Mouse (Mus musculus) hindbrain, embryonic 10.5 days (tissue): ENCODE data around the gene Foxl2. TPM values are rescaled to one million over a fixed set of nuclear protein-coding genes. Genes with fewer than 3 reads are reported as not detected.

ENCODE experiments used
- DNase-seq: peaks from one replicate; pipeline ENCODE4 v3.0.0-alpha.2; 2017; ENCODE audit warnings: low spot score
- H3K27ac ChIP-seq: fragments of 300-500 bp; sonication (generic); 2 replicates; pipeline ENCODE4 v1.5.1; 2016; ENCODE audit warnings: mild to moderate bottlenecking, moderate library complexity
- H3K27me3 ChIP-seq: fragments of 300-500 bp; sonication (generic); 2 replicates; pipeline ENCODE4 v1.6.1; 2016; ENCODE audit warnings: mild to moderate bottlenecking; ENCODE audit not compliant: poor library complexity, insufficient read depth, severe bottlenecking
- H3K36me3 ChIP-seq: fragments of 300-500 bp; sonication (generic); 2 replicates; pipeline ENCODE4 v1.6.1; 2016; ENCODE audit warnings: mild to moderate bottlenecking, moderate library complexity
- H3K4me1 ChIP-seq: fragments of 300-500 bp; sonication (generic); replicated peaks from 2 replicates; pipeline ENCODE4 v1.6.1; 2016; ENCODE audit warnings: mild to moderate bottlenecking
- H3K4me3 ChIP-seq: fragments of 300-500 bp; sonication (generic); 2 replicates; pipeline ENCODE4 v1.5.1; 2016; ENCODE audit warnings: mild to moderate bottlenecking, moderate library complexity
- H3K9me3 ChIP-seq: fragments of 300-500 bp; sonication (generic); 2 replicates; pipeline ENCODE4 v1.6.1; 2016; ENCODE audit warnings: mild to moderate bottlenecking, moderate library complexity
- WGBS: fragments of 180-500 bp; shearing (Covaris S2); methylation state at CpG from one replicate; pipeline ENCODE4 v1.1.7; 2016; 5-methylcytosine and 5-hydroxymethylcytosine counted together
- polyA plus RNA-seq: library from polyadenylated mRNA; unstranded; fragments of >200 nt; fragmentation: Nextera tagmentation; extraction: Ambion mirVana; gene quantifications from 2 replicates; pipeline ENCODE4 v1.2.1, GENCODE M21; 2016

Gene Foxl2
- polyA plus RNA-seq, result 2.4 and 3.1 TPM in 2 replicates

- no peaks in the 10 kb centered on the region for H3K36me3 ChIP-seq
- H3K27ac ChIP-seq, result peak within 1 kb of the TSS; percentile 81
- under 1% methylated on average over 58 of the region's 58 CpGs for WGBS
- H3K9me3 ChIP-seq, result no peaks in the 10 kb centered on the region
- peak within 1 kb of the TSS; percentile 57 for H3K4me3 ChIP-seq
- peaks cover 100% of the 10 kb centered on the region for H3K27me3 ChIP-seq
- peaks cover 47% of the 10 kb centered on the region for H3K4me1 ChIP-seq
- peak; percentile 74 for DNase-seq
These were observed at the start of gene Foxl2 for GRCm38 (mm10) chr9:98955103-98955715. TSS of gene Foxl2 (plus strand) at chr9:98955288.

DNA sequence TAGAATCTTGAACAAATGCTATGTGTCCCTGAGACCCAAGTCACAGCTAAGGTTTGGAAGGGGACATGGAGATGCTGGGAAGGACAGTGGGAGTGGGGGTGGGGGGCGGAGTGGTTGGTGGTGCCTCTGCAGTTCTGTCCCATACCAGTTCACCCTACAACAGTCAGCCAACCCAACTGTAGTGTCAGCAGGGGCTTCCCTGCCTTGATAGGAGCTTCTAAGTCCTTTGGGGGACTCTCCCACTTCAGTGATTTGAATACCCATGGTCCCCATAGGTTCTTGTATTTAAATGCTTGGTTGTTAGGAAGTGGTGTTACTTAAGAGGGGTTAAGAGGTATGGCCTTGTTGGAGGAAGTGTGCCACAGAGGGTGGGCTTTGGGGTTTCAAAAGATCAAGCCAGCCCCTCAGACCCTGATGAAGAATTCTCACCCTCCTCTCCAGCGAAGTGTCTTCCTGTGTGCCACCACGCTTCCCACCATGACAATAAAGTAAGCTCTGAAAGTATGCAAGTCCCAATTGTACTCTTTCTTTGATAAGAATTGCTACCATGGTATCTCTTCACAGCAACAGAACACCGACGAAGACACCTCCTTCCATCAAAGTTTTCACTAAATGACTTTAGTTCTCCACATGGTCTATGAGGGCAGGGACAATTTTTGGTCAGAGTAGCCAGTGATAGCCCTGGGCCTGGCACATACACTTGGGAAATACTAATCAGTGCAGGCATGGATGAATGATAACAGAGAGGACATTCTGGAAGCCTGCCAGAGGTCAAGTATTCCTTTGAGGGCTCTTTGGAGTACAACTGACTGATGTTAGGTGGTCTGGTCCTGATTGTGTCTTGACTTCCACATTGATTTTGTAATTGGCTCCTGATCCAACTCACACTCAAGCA lies 34.2 kb upstream of the Foxl2 start:
- Histone ChIP-seq H3K27ac (no peak overlapping the region), H3K9me3 (no peaks in the 10 kb centered on the region), H3K4me3 (no peak overlapping the region), H3K36me3 (no peaks in the 10 kb centered on the region), H3K27me3 (no peaks in the 10 kb centered on the region), H3K4me1 (peaks cover 10% of the 10 kb centered on the region; the same call in 1 of the 2 replicates)
- DNase-seq, result no peak
- 91% methylated on average over 5 of the region's 5 CpGs for WGBS

DNA sequence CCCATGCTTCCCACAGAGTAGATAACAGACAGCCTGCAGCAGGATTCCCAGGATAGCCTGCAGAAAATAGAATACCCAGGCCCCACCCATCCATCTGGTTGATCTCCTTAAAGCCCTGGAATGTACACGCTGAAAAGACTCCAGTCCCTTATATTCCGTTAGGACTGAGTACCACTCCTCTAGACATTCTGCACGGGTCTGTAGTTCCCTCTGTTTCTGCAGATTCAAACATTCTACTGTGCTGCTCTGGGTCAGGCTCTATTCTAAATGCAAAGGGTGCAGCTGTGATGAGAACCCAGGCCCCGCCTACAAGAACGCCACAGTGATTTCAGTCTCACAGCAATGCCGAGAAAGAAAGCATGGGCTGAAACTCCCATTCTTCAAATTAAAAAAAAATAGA lies 32.0 kb upstream of the Foxl2 start:
- H3K27ac ChIP-seq, result no peak overlapping the region
- 44% methylated on average over 6 of the region's 6 CpGs for WGBS
- no peaks in the 10 kb centered on the region for H3K36me3 ChIP-seq
- H3K27me3 ChIP-seq, result no peaks in the 10 kb centered on the region
- no peak for DNase-seq
- H3K4me1 ChIP-seq, result peaks cover 10% of the 10 kb centered on the region; the same call in 1 of the 2 replicates
- no peak overlapping the region for H3K4me3 ChIP-seq
- no peaks in the 10 kb centered on the region for H3K9me3 ChIP-seq

DNA sequence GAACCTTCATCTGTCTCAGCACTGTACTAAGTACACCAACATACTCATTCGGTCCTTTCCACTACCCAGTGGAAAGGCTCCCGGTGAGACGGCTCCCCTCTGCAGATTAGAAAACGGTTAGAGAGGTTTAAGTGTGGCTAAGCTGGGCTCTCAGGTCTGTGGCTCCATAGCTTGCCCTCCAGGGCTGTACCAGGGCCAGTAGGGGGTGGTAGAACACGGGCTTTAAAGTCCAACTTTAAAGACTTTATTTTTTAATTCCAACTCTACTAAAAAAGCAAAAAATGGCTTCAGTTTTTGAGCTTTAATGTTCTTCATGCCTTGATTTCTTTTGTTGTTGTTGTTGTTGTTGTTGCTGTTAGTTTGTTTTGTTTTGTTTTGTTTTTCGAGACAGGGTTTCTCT lies 30.9 kb upstream of the Foxl2 start:
- H3K27me3 ChIP-seq, result no peaks in the 10 kb centered on the region
- peaks cover 10% of the 10 kb centered on the region; the same call in 1 of the 2 replicates for H3K4me1 ChIP-seq
- no peak overlapping the region for H3K4me3 ChIP-seq
- H3K9me3 ChIP-seq, result no peaks in the 10 kb centered on the region
- H3K36me3 ChIP-seq, result no peaks in the 10 kb centered on the region
- H3K27ac ChIP-seq, result no peak overlapping the region
- DNase-seq, result no peak
- 69% methylated on average over 6 of the region's 6 CpGs for WGBS

DNA sequence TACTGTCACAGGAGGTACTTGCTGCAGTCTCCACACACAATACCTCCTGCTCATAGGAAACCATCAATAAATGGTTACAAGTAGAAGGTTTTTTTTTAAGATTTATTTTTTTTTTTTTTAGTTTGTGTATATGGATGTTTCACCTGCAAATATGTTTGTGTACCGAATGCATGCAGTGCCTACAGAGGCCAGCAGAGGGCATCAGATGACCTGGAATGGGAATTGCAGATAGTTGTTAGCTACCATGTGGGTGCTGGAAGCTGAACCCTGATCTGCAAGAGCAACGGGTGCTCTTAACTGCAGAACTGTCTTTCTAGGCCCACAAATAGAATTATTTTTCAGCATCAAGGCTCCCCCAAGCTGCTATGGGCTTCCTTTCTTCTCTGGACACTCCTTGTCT lies 25.6 kb upstream of the Foxl2 start:
- Histone ChIP-seq H3K4me3 (no peak overlapping the region), H3K36me3 (no peaks in the 10 kb centered on the region), H3K9me3 (peaks cover 7% of the 10 kb centered on the region; the same call in 1 of the 2 replicates), H3K27me3 (peaks cover 9% of the 10 kb centered on the region; the same call in 1 of the 2 replicates), H3K4me1 (peaks cover 15% of the 10 kb centered on the region; the same call in 1 of the 2 replicates), H3K27ac (no peak overlapping the region)
- WGBS, result 84% methylated on average over 2 of the region's 2 CpGs
- DNase-seq, result no peak

DNA sequence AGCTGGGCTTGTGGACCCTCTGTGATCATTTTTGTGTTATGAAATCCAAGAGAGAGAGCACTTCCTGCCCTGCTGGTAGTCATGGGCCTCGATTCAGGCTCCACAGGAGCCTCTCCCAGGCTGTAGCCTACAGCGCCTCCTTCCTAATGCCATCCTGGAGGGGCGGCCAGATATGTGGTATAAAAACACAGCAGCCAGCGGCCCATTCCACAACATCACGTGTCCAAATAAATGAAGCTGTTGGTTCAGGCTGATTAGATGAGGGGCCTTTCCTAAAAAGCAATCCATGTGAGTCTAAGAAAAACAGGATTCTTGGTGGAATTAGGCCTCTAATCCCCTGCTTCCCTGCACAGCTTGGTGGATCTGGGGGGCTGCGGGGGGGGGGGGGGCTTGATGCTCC lies 22.2 kb upstream of the Foxl2 start:
- DNase-seq, result no peak
- peaks cover 7% of the 10 kb centered on the region; the same call in 1 of the 2 replicates for H3K9me3 ChIP-seq
- H3K4me1 ChIP-seq, result peaks cover 25% of the 10 kb centered on the region
- 30% methylated on average over 6 of the region's 6 CpGs for WGBS
- no peaks in the 10 kb centered on the region for H3K36me3 ChIP-seq
- no peak overlapping the region for H3K4me3 ChIP-seq
- H3K27ac ChIP-seq, result no peak overlapping the region
- peaks cover 27% of the 10 kb centered on the region for H3K27me3 ChIP-seq

- Histone ChIP-seq H3K9me3 (no peaks in the 10 kb centered on the region), H3K4me1 (peaks cover 25% of the 10 kb centered on the region), H3K27me3 (peaks cover 27% of the 10 kb centered on the region), H3K36me3 (no peaks in the 10 kb centered on the region), H3K4me3 (no peak overlapping the region), H3K27ac (no peak overlapping the region)
- DNase-seq, result no peak
- 17% methylated on average over 16 of the region's 16 CpGs for WGBS
These were observed 19.7 kb upstream of the Foxl2 start for GRCm38 (mm10) chr9:98935190-98935909.

- 29% methylated on average over 2 of the region's 2 CpGs for WGBS
- Histone ChIP-seq H3K4me1 (peaks cover 17% of the 10 kb centered on the region), H3K27ac (no peak overlapping the region), H3K36me3 (no peaks in the 10 kb centered on the region), H3K4me3 (no peak overlapping the region), H3K9me3 (no peaks in the 10 kb centered on the region), H3K27me3 (peaks cover 21% of the 10 kb centered on the region)
- DNase-seq, result peak; percentile 29
These were observed 15.8 kb upstream of the Foxl2 start for GRCm38 (mm10) chr9:98939290-98939689.

DNA sequence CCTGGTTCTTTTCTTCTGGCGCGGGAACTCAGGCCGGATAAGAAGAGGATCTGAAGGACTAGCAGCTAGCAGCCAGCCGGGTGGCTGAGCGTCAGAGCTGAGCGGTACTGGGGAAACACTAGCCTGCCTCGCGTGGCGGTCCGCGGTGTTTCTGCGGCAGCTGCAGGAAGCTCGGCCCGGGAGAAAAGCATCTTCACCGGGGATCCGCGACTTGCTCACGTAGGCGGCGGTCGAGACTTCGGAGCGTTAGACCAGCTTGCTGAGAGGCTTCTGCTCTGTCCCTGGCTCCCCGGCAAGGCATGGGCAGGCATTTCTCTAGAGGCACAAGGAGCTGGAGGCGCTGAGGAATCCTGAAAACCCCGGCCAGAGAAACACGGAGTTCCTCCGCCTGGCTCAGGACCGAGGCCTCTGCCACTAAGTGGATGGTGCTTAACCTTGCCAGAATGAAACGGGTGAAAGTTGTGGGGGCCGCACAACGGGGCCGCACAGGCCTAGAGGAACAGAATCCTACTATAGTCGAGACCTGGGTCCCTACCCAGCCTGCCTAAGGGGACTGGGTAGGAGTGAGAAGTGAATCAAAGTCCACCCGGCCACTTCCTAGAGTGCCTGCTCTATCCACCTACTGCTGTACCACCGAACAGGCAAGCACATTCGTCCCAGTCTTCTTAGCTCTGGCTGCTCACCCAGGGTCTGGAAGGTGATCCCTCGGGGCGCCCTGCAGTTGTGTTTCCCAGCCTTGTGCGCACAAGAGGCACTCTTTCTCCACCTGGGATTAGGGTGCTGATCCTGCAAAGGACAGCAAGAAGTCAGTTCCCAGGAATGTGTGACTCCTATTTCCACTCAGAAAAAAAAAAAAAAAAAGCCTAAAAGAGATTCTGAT lies 2.7 kb upstream of the Foxl2 start:
- Histone ChIP-seq H3K27me3 (peaks cover 87% of the 10 kb centered on the region), H3K36me3 (no peaks in the 10 kb centered on the region), H3K4me1 (peaks cover 42% of the 10 kb centered on the region), H3K4me3 (peak overlapping the region; percentile 42), H3K9me3 (no peaks in the 10 kb centered on the region), H3K27ac (0 out of 2 replicates have a peak overlapping the region, but pooled peaks have one; percentile 13)
- DNase-seq, result peak; percentile 61
- under 1% methylated on average over 40 of the region's 40 CpGs for WGBS

DNA sequence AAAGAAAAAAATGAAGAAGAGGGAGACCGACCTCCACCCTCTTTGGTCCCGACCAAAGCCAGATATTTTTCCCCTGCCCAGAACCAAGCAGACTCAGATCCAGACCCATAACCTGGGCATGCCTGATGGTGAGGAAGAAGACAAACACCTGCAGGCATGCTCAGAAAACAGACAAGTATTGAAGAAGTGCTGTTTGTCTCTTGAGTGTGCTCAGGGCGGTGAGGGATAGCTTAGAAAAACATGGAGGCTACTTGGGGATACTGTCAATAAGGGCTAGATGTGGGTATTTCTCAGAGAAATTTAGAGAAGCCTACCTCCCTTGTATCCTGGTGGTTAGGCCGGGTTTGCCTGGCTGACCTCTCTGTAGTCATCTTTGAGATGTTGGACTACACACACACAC lies 1.8 kb upstream of the Foxl2 start:
- H3K4me1 ChIP-seq, result peaks cover 42% of the 10 kb centered on the region
- peaks cover 94% of the 10 kb centered on the region for H3K27me3 ChIP-seq
- 4% methylated on average over 4 of the region's 4 CpGs for WGBS
- no peak overlapping the region for H3K27ac ChIP-seq
- no peaks in the 10 kb centered on the region for H3K9me3 ChIP-seq
- peak overlapping the region; percentile 57 for H3K4me3 ChIP-seq
- peak; percentile 25 for DNase-seq
- H3K36me3 ChIP-seq, result no peaks in the 10 kb centered on the region

DNA sequence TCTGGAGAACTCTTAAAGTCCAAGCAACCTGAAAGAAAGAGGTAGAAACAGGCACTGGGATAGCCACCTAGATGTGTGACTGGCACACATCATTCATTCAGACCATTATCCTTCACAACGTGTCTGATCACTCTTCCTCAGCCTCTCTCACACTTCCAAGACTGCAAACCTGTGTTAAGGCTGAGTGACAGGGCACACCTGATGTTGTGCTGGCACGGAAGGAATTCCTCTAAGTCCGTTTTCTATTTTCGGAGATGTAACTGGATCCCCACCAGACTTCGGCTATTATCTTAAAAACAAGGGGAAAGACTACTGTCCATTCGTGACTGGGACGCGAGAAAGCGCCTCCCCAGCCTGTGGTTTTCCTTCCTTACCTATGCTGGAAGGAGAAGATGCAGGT lies 1.3 kb upstream of the Foxl2 start:
- H3K9me3 ChIP-seq, result no peaks in the 10 kb centered on the region
- H3K36me3 ChIP-seq, result no peaks in the 10 kb centered on the region
- peaks cover 95% of the 10 kb centered on the region for H3K27me3 ChIP-seq
- 4% methylated on average over 9 of the region's 9 CpGs for WGBS
- H3K4me1 ChIP-seq, result peaks cover 42% of the 10 kb centered on the region
- DNase-seq, result peak; percentile 24
- no peak overlapping the region for H3K27ac ChIP-seq
- H3K4me3 ChIP-seq, result peak overlapping the region; percentile 57; the same call in 1 of the 2 replicates
